Mouse (Mus musculus): ENCODE results near the gene Kmt5a.

GRCm38 (mm10) chr5:124509742-124510237, 70.1 kb downstream of the Kmt5a start:
- TF ChIP-seq CHD2 (IDR thresholded peaks at IDR 0.05; ENCODE audit: low read depth, low read length): no peak
- no peak for TF ChIP-seq ZC3H11A (IDR thresholded peaks at IDR 0.05; ENCODE audit: borderline replicate concordance, low read depth, low read length)
- no peak for TF ChIP-seq ZNF384 (IDR thresholded peaks at IDR 0.05; ENCODE audit: low read depth, low read length)
